Comparison of ENCODE assay signal across 8 mouse cellular contexts in genomic region chr5:121837441-121838340, GRCm38 (mm10). TPM values are rescaled to one million over a fixed set of nuclear protein-coding genes. Genes with fewer than 3 reads are reported as not detected.
DNase-seq lines count a peak whose midpoint lies in the region; ATAC-seq and TF ChIP-seq lines count a peak whose summit lies in the region.

Gene Sh2b3, minus strand, starts transcription at chr5:121837646.

- TF ChIP-seq EP300 in heart, postnatal 0 days (IDR thresholded peaks at IDR 0.05; ENCODE audit: low read depth) = no peak; the same call in 1 of the 2 replicates

- no peaks in the 10 kb centered on the region for H3K27me3 ChIP-seq in heart, postnatal 0 days (ENCODE audit: control insufficient read depth, insufficient read depth, low read length)
- H3K27me3 ChIP-seq in stomach, embryonic 15.5 days (replicated peaks) = no peaks in the 10 kb centered on the region

- H3K4me3 ChIP-seq in embryonic fibroblast, embryonic 13.5 days (ENCODE audit: insufficient read depth, low read length) = peak within 1 kb of the TSS; percentile 85
- H3K4me3 ChIP-seq in heart, postnatal 0 days (ENCODE audit: low read depth, low read length) = peak within 1 kb of the TSS; percentile 85
- H3K4me3 ChIP-seq in stomach, embryonic 15.5 days (replicated peaks) = peak within 1 kb of the TSS; percentile 61

- peak; percentile 1; the same call in 1 of the 2 replicates for ATAC-seq in heart, postnatal 0 days (ENCODE audit: insufficient read depth, low read depth)
- ATAC-seq in stomach, embryonic 15.5 days (ENCODE audit: insufficient read depth, low FRiP score, low read depth) = peak; percentile 4; the same call in 1 of the 2 replicates

- peak within 1 kb of the TSS; percentile 98 for H3K27ac ChIP-seq in embryonic fibroblast, embryonic 13.5 days (ENCODE audit: insufficient read depth, low read length)
- peak within 1 kb of the TSS; percentile 90 for H3K27ac ChIP-seq in heart, postnatal 0 days (ENCODE audit: low read depth)
- H3K27ac ChIP-seq in stomach, embryonic 15.5 days = peak within 1 kb of the TSS; percentile 92

- TF ChIP-seq POLR2A in embryonic fibroblast, embryonic 13.5 days (IDR thresholded peaks at IDR 0.05; ENCODE audit: low read depth, low read length) = peak; percentile 67

- H3K36me3 ChIP-seq in heart, postnatal 0 days (replicated peaks; ENCODE audit: control insufficient read depth, insufficient read depth, low read length) = no peaks in the 10 kb centered on the region
- no peaks in the 10 kb centered on the region for H3K36me3 ChIP-seq in stomach, embryonic 15.5 days

- H3K4me1 ChIP-seq in embryonic fibroblast, embryonic 13.5 days (ENCODE audit: control insufficient read depth, insufficient read depth, low read length) = peaks cover 14% of the 10 kb centered on the region
- peaks cover 30% of the 10 kb centered on the region for H3K4me1 ChIP-seq in heart, postnatal 0 days (ENCODE audit: control insufficient read depth, insufficient read depth)
- peaks cover 57% of the 10 kb centered on the region for H3K4me1 ChIP-seq in stomach, embryonic 15.5 days

- DNase-seq in urinary bladder, adult 2 months (ENCODE audit: low spot score) = no peak
- no peak for DNase-seq in urinary bladder, postnatal 14 days (ENCODE audit: low spot score)
- DNase-seq in heart, postnatal 0 days (ENCODE audit: low spot score) = no peak
- DNase-seq in layer of hippocampus, postnatal 14 days (ENCODE audit: low spot score in 2 of 2) = no peak
- peak; percentile 61 for DNase-seq in lung, postnatal 25 days (ENCODE audit: low spot score)
- no peak for DNase-seq in embryo, embryonic 9.5 days (ENCODE audit: extremely low spot score)

- 2% methylated on average over 35 of the region's 35 CpGs for WGBS in heart, postnatal 0 days
- 1% methylated on average over 35 of the region's 35 CpGs for WGBS in stomach, embryonic 15.5 days

- peak within 1 kb of the TSS; percentile 84 for H3K9ac ChIP-seq in heart, postnatal 0 days (replicated peaks; ENCODE audit: low read depth, low read length)
- H3K9ac ChIP-seq in stomach, embryonic 15.5 days = peak within 1 kb of the TSS; percentile 60

- no peaks in the 10 kb centered on the region for H3K9me3 ChIP-seq in heart, postnatal 0 days (replicated peaks; ENCODE audit: control insufficient read depth, low read length)
- H3K9me3 ChIP-seq in stomach, embryonic 15.5 days = no peaks in the 10 kb centered on the region

- peak within 1 kb of the TSS; percentile 83 for H3K4me2 ChIP-seq in heart, postnatal 0 days (ENCODE audit: low read depth, low read length)
- peak within 1 kb of the TSS; percentile 85 for H3K4me2 ChIP-seq in stomach, embryonic 15.5 days

- no peak for TF ChIP-seq CTCF in embryonic fibroblast, embryonic 13.5 days (IDR thresholded peaks at IDR 0.05; ENCODE audit: borderline replicate concordance, insufficient read depth, low read length)
- no peak for TF ChIP-seq CTCF in heart, postnatal 0 days (IDR thresholded peaks at IDR 0.05; ENCODE audit: low read depth)

RNA-seq across cellular contexts. Expression of gene Sh2b3, which starts in this region (rescaled TPM):
- polyA plus RNA-seq in urinary bladder, adult 2 months (2012; rRNA removed) = 22.2 and 25.8 TPM in 2 replicates
- 21.1 and 23.6 TPM in 2 replicates for polyA plus RNA-seq in embryonic fibroblast, embryonic 13.5 days (2011; ENCODE audit: insufficient read length, low read depth, missing spikeins)
- 58.5 and 60.4 TPM in 2 replicates for total RNA-seq in heart, postnatal 0 days (2014; rRNA removed; ENCODE audit: low replicate concordance)
- polyA plus RNA-seq in heart, postnatal 0 days (2015; fragmentation: Nextera tagmentation; extraction: Ambion mirVana) = 10.1 and 11.4 TPM in 2 replicates
- 10 to 100 TPM; 18.5 to 18.7 TPM for total RNA-seq in layer of hippocampus, postnatal 14 days (2021)
- 15.7 and 16.0 TPM in 2 replicates for polyA plus RNA-seq in stomach, embryonic 15.5 days (2015; fragmentation: Nextera tagmentation; extraction: Ambion mirVana)
